Mouse (Mus musculus) layer of hippocampus, adult 9-11 months (tissue): ENCODE results near the gene Klc1.
A peak's percentile ranks its signal among the peaks of the same experiment; 100 is the strongest.

Experiments used
- DNase-seq: peaks from one replicate; pipeline ENCODE4 v3.0.0; 2022

Klc1 gene

DNA sequence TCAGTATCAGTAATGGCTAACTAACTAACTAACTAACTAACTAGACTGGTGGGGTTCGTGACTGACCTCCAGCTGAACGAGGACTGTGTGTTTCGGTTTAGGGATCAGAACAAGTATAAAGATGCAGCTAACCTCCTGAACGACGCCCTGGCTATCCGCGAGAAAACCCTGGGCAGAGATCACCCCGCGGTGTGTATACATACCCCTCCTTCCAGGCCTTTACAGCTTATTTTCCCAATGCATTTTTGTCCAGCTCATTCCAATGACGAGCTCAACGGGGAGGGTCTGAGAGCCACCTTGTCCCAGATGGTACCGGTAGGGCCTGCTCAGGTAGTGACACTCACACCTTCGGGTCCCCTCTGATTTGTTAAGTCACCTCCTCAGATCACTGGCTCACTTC is 19.3 kb downstream of the Klc1 start:
- no peak for DNase-seq

DNA sequence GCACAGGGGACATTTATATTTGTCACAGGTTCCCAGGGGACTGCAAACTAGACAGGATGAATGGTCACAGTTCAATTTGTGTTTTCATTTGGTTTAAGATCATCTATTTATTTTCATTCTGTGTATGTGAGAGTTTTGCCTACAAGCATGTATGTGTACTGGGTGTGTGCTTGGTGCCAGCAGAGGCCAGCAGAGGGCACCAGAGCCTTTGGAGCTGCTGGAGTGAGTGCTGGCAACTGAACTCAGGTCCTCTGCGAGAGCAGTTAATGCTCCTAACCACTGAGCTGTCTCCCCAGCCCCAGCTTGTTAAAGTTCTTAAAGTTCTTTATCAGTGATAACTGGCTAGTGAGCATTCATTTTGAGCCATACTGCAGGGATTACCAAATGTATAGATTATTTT is 20.9 kb downstream of the Klc1 start:
- DNase-seq: no peak

DNA sequence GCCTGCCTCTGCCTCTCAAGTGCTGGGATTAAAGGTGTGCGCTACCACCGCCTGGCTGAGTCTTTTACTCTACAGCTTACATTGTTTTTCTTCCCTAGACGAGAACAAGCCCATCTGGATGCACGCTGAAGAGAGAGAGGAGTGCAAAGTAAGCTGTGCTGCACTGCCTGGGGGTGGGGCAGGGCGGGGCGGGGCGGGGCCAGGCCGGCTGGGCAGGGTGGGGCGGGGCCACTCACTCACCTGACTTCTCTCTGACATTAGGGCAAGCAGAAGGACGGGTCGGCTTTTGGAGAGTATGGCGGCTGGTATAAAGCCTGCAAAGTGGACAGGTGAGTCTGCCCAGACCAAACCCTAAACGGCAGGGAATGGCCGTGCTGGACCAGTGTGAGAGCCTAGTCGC is 26.5 kb downstream of the Klc1 start:
- no peak for DNase-seq

DNA sequence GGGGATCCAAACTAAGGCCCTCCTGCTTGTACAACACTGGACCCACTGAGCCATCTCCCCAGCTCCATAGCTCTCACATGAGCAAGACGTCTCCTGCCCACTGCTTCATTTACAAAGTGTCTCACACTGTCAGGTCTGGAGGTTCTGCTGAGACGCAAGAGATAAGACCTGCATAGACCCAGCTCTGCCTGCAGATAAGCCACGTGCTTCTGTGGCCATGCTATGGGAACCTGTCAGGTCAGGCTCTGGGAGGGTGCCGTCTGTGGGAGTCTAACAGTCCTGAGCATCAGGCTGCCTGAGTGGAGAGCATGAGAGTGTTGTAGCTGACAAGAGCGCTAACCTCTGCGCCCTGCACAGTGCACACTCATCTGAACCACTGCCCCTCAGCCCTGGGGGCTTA is 28.4 kb downstream of the Klc1 start:
- DNase-seq: no peak

DNA sequence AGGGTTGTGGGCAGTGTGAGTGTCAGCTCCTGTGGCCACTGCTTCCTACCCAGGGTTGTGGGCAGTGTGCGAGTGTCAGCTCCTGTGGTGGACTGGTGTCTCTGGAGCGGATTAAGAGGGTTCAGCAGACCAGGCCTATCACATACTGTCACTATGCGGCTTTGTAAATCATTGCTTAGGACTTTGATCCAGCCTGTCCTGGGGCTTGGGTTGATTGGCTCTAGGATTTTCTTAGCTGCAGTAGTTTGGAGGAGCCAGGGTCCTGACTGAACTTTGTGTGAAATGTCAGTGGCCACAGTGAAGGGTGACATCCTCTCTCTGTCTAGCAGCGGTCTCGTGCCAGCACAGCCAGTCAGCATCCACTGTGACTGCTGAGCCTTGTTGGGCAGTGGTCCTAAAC is 31.4 kb downstream of the Klc1 start:
- DNase-seq: no peak

DNA sequence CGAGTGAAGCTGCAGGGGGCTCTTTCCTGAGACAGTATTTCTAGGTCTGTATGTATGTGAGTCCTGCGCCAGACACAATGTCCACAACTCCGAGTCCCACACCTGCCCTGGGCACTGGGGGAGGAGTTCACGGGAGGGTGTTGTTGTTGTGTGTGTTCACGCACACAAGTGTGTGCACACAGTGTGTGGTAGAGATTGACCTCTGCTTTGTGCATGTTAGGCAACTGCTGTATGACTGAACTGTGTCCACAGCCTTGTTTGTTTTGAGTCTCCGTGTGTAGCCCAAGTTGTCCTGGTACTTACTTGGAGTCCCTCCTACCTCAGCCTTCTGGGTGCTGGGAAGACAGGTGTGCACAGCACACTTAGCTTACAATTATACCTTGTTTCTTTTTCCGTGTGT is 32.0 kb downstream of the Klc1 start:
- no peak for DNase-seq

DNA sequence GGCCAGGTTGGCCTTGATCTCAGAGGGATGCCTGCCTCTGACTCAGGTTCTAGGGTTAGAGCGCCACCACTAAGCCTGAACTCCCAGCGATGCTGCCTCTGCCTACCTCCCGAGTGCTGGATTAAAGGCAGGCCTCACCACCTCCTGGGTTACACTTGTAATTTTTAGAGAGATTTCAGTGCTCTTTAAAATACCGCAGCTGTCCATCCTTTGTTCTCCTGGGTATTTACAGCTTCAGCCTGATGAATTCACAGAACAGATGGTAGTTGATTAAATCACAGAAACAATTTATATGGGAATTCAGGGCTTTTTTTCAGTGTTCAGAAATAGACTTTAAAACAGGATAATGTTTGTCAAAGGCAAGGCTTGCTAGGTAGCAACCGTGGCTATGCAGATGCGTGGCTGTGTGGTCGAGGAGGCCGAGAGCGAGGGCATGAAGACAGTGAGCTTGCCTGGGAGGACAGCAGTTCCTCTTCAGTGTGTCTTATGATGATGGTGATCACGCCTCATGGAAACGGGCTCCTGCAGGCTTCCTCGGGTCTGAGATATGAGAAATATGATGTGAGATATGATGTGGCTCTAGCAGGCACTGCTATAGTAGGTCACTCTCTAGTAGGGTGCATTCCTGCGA is 32.9 kb downstream of the Klc1 start:
- DNase-seq: no peak

DNA sequence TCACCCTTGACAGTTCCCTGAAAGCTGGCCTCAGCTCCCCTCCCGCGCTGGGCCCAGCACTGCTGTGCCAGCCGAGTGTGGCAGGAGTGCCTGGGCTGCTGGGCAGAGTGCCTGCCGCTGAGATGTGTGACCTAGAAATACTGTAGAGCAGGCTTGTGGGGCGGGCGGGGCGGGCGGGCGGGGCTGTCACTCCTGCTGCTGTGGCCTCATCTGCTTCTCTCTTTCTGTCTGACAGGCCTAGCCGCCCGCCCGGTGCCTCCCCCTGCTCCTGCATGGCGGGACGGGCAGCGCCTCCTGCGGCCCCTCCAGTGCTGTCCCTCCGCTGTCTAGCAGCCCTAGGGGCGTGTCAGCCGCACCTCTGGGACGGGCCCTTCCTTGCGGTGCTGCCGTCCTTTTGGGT is 35.5 kb downstream of the Klc1 start:
- peak; percentile 72 for DNase-seq

DNA sequence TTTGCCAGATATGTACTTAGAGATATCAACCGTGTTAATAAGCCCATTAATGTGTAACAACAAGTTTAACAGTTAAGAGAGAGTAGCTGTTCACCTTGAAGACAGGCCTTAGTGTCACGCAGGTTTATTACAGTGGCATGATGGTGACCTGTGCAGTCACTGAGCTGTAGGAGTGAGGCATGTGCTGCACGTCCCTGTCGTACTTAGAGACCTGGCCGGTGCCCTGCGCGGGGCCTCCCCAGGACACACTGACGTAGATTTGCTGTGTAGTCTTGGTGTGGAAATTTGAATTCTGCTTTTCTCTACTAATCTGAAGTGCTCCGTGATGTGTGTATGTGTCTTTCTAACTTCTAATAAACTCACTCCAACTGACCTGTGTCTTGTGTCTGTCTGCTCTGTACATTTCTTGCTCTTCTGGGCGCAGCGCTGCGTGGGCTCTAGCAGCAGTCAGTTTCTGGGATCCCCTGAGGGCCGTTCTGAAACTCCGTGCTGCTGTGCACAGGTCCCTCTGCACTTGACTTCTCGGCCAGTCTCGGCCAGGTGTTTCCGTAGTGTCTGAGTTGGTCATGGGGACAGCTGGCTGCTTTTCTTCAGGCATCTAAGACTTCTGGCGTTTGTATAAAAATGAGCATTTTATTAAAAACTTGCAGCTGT is 36.0 kb downstream of the Klc1 start:
- DNase-seq: no peak

DNA sequence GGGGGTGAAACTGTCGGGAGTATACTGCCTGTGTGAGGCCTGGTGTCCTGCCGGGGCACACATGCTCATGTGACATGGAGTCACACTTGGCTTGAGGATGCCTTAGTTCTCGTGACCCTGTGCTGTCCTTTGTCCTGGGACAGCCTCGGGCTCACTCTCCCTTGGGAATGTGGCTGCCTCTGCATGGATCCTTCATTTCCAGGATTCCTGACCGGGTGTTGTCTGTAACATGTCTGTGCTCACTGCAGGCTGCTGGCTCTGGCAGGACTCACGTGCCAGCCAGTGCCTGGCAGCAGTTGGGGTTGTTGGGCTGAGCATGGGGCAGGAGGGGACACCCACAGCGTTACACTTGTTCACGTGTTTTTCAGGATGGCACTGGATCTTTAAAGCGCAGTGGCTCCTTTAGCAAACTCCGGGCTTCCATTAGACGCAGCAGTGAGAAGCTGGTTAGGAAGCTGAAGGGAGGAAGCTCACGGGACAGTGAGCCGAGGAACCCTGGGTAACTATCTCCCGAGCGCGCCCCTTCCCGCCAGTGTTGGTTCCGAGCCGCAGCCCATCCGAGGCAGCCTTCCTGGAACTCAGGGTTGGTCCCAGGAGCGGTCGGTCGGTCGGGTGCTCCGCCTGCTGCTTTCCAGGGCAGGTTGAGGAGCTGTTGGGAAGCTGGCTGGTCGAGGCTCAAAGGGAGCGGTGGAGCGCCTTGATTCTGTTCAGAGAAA is 36.7 kb downstream of the Klc1 start:
- peak; percentile 78 for DNase-seq

DNA sequence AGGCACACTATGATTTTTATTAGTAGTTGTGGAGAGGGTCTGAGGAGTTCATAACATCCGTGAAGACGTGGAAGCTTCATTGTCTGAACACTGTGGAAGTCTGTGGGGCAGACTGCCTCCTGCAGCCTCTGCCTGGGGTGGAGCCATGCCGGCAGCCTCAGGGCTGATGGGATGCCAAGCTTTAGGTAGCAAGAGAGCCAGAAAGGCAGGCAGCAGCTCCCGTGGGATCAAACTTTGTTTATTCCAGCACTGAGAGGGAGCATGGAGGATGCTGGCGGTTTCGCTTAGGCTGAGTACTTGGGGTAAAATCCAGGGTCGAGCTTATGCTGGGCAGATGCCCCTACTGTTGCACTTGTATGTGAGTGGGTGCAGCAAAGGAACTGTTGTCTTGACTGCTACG is 38.6 kb downstream of the Klc1 start:
- DNase-seq: no peak

DNA sequence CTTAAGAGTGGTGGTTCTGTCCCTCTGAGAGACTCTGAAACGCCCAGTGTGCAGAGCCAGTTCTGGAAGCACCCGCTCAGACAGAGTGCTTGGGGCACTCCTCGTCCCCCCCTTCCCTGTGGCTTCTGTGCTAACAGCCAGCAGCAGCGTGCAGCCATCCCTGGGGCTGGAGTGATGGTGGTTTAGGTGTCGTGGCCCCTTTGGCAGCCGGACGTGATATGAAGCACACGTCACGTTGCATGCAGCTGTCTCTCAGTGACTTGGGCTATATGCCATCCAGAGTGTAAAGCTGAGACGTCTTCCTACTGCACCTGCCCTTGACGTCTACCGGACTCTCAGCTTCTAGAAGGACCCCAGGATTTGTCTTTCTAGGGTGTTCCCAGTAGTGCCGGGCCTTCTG is 39.8 kb downstream of the Klc1 start:
- no peak for DNase-seq

DNA sequence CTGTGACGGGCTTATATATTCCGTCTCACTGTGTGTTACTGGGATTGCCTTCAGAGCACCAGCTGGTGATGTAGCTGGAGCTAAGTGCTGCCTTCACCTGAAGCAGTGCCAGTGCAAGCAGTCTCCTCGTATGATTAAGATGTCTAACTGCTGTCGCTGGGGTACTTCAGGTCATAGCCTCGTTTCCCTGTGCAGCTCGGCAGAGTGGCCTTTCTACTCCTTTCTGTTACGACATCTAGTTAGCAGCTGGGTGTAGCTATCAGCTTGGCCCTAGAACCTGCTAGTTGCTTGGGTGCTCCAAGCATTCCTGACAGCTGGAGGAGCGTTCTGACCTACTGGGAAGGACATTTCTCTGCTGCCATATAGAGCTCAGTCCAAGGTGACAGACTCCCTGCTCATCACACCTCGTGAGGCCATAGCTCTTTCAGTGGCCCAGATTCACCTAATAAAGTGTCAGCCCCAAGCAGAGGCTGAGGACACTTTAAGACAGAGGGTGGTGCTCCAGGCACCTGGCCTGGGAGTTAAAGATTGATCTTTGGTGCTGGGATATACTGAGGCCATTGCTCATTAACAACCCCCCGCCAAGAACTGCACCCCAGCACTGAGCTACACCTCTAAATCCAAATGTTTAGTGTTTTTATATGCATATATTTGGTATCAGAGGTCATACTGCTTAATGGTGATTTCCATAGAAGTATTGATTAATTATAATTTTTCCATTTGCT is 42.0 kb downstream of the Klc1 start:
- DNase-seq: no peak

DNA sequence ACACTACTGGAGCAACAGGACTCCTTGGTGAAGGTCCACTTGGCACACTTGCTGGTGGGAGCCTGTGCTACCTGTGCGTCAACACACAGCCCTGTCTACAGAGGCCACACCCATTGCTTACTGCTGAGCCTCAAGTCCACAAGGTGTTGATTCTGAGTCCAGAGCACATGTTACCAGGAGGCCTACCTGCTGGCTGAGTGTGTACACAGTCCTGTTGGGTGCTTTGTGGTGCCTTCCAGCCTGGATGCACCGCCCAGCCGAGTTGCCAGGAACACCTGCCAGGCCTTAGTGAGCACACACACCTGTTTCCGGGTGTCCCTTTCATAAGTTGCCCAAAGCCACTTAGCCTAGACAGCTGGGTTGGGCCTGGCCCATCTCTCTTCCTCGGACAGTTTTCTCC is 44.9 kb downstream of the Klc1 start:
- no peak for DNase-seq

DNA sequence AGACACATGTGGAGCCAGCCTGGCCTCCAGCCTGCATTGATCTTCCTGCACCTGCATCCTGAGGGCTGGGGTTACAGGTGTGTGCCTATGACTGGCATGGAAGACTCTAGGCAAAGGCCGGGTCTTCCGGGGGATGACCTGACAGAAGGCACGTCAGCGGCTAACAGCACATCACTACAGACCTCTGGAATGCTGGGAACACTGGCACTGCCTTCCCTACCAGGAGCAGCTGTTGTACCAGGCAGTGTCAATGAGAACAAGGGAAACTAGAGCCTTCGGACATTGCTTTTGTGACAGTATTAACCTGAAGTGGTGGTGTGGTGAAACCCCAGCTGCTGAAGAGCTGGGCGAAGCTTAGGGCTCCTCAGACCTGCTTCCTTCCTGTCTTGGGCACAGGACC is 50.1 kb downstream of the Klc1 start:
- no peak for DNase-seq

DNA sequence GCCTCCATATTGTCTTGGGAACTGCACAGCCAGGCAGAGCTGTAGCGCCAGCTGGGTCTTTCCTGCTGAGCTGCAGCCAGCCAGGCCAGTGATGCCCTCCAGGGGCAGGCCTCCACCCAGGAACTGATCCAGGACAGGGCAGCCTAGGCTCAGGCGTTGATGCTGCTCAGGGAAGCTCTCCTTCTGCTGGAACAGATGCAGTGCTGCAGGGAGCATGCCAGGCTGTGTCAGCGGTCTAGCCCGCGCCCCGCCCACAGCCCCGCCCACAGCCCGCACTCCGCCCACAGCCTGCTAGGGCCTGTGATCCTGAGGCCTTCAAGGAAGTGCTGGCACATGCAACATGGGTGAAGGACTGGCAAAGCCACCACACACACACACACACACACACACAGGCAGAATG is 51.1 kb downstream of the Klc1 start:
- DNase-seq: peak; percentile 86

DNA sequence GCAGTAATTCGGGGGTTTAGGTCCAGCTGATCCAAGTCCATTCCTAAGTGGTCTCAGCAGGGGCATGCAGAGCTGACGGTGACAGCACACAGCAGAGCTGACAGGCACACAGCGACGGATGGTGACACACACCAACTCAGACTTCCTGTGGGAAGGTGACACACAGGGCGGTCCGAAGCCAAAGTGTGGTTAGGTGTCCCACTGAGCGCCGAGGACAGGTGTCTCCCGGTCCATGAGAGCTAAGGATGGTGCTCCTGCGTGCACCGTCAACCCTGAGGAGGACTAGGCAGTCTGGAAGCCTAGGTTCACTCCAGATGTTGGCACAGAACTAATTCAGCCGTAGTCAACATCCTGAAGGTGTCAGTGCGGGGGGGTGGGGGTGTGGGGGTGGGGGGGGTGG is 53.4 kb downstream of the Klc1 start:
- DNase-seq: no peak

DNA sequence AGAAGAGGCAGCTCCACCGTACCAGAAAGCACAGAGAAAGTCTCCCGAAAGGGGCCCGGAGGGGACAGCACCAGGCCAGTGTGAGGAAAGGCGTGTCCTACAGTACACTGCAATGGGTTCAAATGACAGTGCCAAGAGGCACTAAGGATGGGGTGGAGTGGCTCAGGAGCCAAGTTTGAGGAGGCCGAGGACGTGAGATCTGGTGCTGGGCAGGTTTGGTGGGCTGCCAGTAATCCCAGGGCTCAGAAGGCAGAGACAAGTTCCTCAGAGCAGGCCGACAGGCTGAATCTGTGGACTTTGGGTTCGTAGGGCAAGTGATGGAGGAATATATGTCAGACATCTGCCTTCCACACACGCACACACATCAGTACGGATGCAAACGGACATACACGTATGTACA is 54.0 kb downstream of the Klc1 start:
- no peak for DNase-seq

DNA sequence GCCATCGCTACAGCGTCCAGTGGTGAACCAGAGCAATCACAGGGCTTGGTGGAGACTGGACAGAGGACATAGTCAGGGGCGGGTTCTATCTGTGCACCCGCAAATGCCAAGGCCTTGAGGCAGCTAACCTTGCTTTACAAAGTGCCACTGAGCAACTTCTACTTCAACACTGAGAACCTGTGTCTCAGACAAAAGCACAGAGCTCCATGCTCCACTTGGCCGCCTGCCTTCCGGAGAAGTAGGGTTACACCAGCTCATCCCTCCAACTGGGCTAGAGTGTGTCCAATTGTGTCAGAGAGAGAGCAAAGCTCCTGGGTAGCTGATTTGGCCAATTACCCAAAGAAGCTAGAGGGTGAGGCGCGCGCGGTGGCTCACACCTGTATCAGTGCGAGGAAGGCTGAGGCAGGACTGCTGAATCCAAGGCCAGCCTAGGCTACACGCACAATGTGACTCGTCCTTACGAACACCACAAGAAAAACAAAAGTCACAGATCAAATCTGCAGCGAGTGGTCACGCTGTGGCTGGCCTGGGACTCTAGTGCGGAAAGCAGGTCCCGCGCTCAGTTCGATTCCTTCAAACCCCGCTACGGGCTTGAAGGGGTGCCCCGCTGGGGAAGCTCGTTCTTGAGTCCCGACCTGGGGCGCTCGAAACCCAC is 54.6 kb downstream of the Klc1 start:
- DNase-seq: no peak

DNA sequence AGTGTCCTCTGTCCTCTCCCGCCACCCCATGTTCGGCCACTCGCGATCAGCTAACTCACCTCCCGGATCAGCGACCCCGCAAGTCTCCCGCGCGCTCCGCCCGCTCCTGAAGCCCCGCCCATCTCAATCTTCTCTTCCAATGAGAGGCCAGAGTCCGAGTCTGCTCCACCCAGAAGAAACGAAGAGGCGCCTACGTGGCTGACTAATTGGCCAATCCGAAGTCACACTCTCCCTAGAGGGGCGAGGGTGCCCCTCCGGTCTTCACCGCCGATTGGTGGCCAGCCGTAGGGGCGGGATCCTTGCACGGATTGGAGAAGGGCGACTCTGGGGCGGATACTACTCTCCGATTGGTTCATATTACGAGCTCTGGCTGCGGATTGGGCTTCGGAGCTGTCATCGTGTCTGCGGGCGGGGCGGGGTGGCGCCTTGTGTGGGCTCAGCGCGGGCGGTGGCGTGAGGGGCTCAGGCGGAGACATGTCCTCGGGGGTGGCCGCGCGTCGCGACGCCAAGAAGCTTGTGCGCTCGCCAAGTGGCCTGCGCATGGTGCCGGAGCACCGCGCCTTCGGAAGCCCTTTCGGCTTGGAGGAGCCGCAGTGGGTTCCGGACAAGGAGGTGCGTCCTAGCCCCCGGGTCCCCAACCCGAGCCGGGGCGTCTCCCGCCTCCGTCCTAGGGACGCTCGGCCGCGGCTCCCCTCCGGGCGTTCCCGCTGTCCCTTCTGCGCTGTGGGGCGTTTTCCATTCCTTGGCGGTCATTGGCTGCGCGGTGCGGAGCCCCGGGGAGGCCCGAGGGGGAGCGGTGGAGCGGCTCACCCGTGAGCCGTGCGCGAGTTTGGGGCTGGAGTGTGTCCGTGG is 55.3 kb downstream of the Klc1 start, which contains the start of the genes Xrcc3 and Zfyve21:
Gene Xrcc3 (minus strand): TSS at position 108 of the 852 bp plus-strand sequence.
Gene Zfyve21 (plus strand): TSS at position 405 of the 852 bp plus-strand sequence.
- peak; percentile 99 for DNase-seq

DNA sequence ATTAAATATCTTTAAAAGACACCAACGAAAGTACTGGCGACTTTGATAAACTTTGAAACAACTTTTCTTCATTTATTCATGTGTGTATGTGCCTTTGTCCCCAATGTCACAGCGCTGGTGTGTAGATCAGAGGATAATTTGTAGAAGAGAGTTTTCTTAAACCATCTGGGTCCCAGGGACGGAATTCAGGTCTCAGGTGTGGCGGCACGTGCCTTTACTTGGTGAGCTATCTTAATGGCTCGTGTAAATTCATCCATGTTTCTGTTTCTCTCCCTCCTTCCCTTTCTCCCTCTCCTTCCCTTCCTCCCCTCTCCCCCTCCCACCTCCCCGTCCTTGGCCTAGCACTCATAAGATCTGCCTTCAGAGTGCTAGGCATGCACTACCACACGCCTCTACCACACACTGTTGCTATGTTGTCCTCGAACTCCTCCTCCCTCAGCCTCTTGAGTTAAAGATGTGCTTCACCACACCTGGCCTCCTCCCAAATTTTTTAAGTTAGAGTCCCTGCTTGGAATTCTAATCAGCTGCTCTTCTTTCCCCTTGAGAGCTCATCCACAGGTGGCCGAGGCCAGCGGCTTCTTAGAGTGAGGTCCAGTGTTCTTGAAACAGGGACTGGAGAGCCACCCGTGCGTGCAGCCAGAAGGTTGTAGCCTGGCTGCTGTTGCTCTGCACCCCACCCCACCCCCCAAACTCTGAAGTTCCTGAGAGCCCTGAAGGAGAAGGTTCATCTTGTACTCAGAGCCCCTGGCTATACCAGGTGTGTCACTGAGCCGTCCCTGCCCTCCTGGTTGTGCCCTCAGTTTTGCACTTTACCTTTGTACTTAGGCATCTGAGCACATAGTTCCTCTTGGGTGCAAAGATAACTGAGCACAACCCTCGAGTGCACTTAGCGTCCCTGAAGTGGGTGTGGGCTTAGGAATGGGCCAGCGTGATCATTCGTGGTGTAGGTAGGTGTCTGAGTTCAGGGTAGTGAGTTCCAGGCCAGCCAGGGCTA is 56.4 kb downstream of the Klc1 start:
- DNase-seq: no peak
